Mouse (Mus musculus) hindbrain, embryonic 13.5 days (tissue): ENCODE measurements around the gene Hdac5. TPM values are rescaled to one million over a fixed set of nuclear protein-coding genes. Genes with fewer than 3 reads are reported as not detected.

Source experiments
- ATAC-seq: fragments of 200-750 bp; cut with Nextera tagmentation; 2 replicates; pipeline ENCODE4 v1.8.0; 2017; ENCODE audit warnings: moderate TSS enrichment; ENCODE audit not compliant: low FRiP score
- H3K27ac ChIP-seq: fragments of 300-500 bp; sonication (generic); 2 replicates; pipeline ENCODE4 v1.5.1; 2015; ENCODE audit warnings: inconsistent platforms, mild to moderate bottlenecking, moderate library complexity
- H3K27me3 ChIP-seq: fragments of 300-500 bp; sonication (generic); 2 replicates; pipeline ENCODE4 v1.6.1; 2015; ENCODE audit warnings: mild to moderate bottlenecking, inconsistent platforms
- H3K36me3 ChIP-seq: fragments of 300-500 bp; sonication (generic); 2 replicates; pipeline ENCODE4 v1.6.1; 2015; ENCODE audit warnings: mild to moderate bottlenecking, inconsistent platforms
- H3K4me1 ChIP-seq: fragments of 300-500 bp; sonication (generic); replicated peaks from 2 replicates; pipeline ENCODE4 v1.6.1; 2015; ENCODE audit warnings: inconsistent platforms
- H3K4me2 ChIP-seq: fragments of 300-500 bp; sonication (generic); 2 replicates; pipeline ENCODE4 v1.6.1; 2015; ENCODE audit warnings: inconsistent platforms, mild to moderate bottlenecking, moderate library complexity
- H3K4me3 ChIP-seq: fragments of 300-500 bp; sonication (generic); 2 replicates; pipeline ENCODE4 v1.5.1; 2015; ENCODE audit warnings: mild to moderate bottlenecking, inconsistent platforms
- H3K9ac ChIP-seq: fragments of 300-500 bp; sonication (generic); 2 replicates; pipeline ENCODE4 v1.6.1; 2015; ENCODE audit warnings: mild to moderate bottlenecking, inconsistent platforms
- H3K9me3 ChIP-seq: fragments of 300-500 bp; sonication (generic); 2 replicates; pipeline ENCODE4 v1.6.1; 2016; ENCODE audit warnings: inconsistent platforms
- WGBS: fragments of 180-500 bp; shearing (Covaris S2); methylation state at CpG from one replicate; pipeline ENCODE4 v1.1.7; 2015; 5-methylcytosine and 5-hydroxymethylcytosine counted together
- polyA plus RNA-seq: library from polyadenylated mRNA; unstranded; fragments of >200 nt; fragmentation: Nextera tagmentation; extraction: Ambion mirVana; gene quantifications from 2 replicates; pipeline ENCODE4 v1.2.1, GENCODE M21; 2015

Gene Hdac5
- polyA plus RNA-seq, 1 experiment from 2014 or later: 85.4 TPM

DNA sequence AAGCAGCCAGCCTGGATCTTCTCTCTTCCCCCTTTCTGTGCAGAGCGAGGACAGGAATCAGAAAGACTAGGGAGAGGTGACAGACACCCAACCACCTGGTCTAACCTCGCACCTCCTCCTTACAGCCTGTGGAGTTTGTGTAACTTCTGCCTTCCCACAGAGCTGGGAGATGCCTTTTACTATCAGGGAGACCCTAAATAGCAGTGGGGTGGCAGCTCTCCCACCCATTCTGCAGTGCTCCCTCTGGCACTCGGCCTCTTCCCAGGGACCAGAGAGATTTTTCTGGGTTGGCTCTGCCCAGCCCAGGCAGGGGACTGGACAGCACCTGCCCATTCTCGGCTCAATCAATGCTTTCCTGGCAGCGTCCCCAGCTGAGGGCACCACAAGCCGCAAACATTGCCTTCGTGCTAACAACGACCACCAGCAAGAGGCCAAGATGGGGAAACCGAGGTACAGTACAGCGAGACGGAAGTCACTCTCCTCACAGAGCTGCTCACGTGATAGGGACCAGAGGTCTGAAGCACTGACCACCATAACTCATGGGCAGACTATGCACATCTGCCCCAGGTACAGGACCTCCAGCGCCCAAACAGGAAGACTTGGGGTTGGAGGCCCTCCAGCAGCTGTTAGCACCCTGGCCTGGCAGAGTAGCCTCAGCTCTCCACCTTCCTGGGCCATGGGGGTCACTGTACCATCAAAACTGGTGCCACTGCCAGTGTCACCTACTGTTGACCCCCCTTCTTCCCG lies 10.5 kb downstream of the Hdac5 start:
- Histone ChIP-seq H3K36me3 (peaks cover 55% of the 10 kb centered on the region), H3K27ac (peak overlapping the region; percentile 89), H3K9me3 (no peaks in the 10 kb centered on the region), H3K4me1 (peaks cover 90% of the 10 kb centered on the region), H3K27me3 (no peaks in the 10 kb centered on the region), H3K4me2 (peak overlapping the region; percentile 53), H3K4me3 (no peak overlapping the region; the same call in 1 of the 2 replicates), H3K9ac (peak overlapping the region; percentile 67)
- no peak for ATAC-seq
- 69% methylated on average over 14 of the region's 14 CpGs for WGBS

- Histone ChIP-seq H3K36me3 (peaks cover 50% of the 10 kb centered on the region), H3K27me3 (no peaks in the 10 kb centered on the region), H3K9me3 (no peaks in the 10 kb centered on the region), H3K4me2 (peak overlapping the region; percentile 53), H3K27ac (peak overlapping the region; percentile 89), H3K4me3 (peak overlapping the region; percentile 27), H3K4me1 (peaks cover 90% of the 10 kb centered on the region), H3K9ac (peak overlapping the region; percentile 67)
- peak; percentile 75 for ATAC-seq
- WGBS: 1% methylated on average over 10 of the region's 10 CpGs
Measured at GRCm38 (mm10) chr11:102218783-102219182, 11.2 kb downstream of the Hdac5 start.

GRCm38 (mm10) chr11:102217876-102218430 lies 12.0 kb downstream of the Hdac5 start:
- WGBS: 80% methylated on average over 7 of the region's 7 CpGs

GRCm38 (mm10) chr11:102217396-102217795 lies 12.6 kb downstream of the Hdac5 start:
- no peaks in the 10 kb centered on the region for H3K27me3 ChIP-seq
- peaks cover 85% of the 10 kb centered on the region for H3K4me1 ChIP-seq
- H3K36me3 ChIP-seq: peaks cover 37% of the 10 kb centered on the region
- H3K9me3 ChIP-seq: no peaks in the 10 kb centered on the region
- peak overlapping the region; percentile 67; the same call in 1 of the 2 replicates for H3K9ac ChIP-seq
- WGBS: 85% methylated on average over 6 of the region's 6 CpGs
- H3K27ac ChIP-seq: no peak overlapping the region
- 0 out of 2 replicates have a peak overlapping the region, but pooled peaks have one; percentile 27 for H3K4me3 ChIP-seq
- ATAC-seq: no peak
- H3K4me2 ChIP-seq: peak overlapping the region; percentile 53; the same call in 1 of the 2 replicates

More at GRCm38 (mm10) chr11:102217876-102218430, 12.0 kb downstream of the Hdac5 start:
- no peak for ATAC-seq
- no peaks in the 10 kb centered on the region for H3K27me3 ChIP-seq
- H3K9me3 ChIP-seq: no peaks in the 10 kb centered on the region
- H3K4me1 ChIP-seq: peaks cover 87% of the 10 kb centered on the region
- peak overlapping the region; percentile 89 for H3K27ac ChIP-seq
- peak overlapping the region; percentile 67 for H3K9ac ChIP-seq
- H3K36me3 ChIP-seq: peaks cover 43% of the 10 kb centered on the region
- peak overlapping the region; percentile 53 for H3K4me2 ChIP-seq
- H3K4me3 ChIP-seq: peak overlapping the region; percentile 27

DNA sequence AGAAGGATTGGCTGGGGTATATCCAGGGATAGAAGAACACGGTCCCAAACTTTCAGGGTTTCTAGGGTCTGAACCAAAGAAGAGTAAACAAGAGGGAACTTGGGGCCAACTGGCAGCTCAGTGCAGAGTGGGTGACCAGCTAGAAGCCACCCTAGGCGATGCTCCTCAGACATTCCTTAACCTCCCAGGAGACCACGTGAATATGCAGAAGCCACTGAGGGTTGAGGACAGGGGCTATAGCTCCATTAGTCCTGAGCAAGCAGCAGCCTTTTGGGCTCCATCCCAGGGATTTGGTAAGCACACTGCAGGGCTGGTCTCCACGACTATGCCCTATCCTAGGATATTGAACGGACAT lies 13.1 kb downstream of the Hdac5 start:
- H3K4me2 ChIP-seq: peak overlapping the region; percentile 53; the same call in 1 of the 2 replicates
- peak overlapping the region; percentile 18; the same call in 1 of the 2 replicates for H3K27ac ChIP-seq

DNA sequence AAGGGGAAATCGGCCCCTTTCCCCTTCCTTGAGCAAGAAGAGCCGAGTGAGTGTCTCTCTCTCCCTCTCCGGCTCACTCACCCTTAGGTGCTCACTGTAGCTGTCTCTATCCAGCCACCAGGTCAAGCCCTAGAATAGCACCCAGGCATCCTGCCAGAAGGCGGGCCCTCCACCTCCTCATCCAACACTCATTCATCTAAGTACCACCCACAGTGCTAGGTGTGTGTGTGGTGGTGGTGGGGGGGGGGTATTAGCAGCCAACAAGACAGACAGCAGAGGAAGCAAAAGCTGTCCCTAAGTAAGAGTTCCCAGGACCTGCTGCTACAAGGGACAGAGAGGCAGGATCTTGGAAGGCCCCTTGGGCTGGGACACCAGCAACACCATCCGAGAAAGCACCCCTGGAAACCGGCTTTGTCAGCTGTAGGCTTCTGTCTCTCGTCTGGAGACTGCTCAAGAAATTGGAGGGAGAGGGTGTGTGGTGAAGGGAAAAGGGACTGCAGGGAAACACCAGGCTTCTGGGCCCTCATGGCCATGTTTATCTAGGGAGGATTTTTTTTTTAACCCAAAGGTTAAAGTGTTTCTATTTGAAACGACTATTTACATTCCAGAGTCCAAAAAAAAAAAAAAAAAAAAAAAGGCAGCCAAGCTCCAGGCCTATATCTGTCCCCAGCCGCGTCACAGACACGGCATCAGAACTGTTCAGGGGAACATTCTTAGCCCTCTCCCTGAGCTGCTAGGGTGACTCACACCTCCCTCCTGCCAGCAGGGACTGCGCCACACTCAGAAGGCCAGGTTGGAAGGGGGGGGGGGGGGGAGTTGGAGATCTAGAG lies 13.7 kb downstream of the Hdac5 start:
- WGBS: 49% methylated on average over 12 of the region's 12 CpGs

More for the DNA sequence above, 13.1 kb downstream of the Hdac5 start:
- no peaks in the 10 kb centered on the region for H3K27me3 ChIP-seq
- H3K4me1 ChIP-seq: peaks cover 85% of the 10 kb centered on the region
- ATAC-seq: no peak
- peaks cover 35% of the 10 kb centered on the region for H3K36me3 ChIP-seq
- WGBS: 53% methylated on average over 5 of the region's 5 CpGs
- peak overlapping the region; percentile 67; the same call in 1 of the 2 replicates for H3K9ac ChIP-seq
- no peak overlapping the region for H3K4me3 ChIP-seq
- H3K9me3 ChIP-seq: no peaks in the 10 kb centered on the region

DNA sequence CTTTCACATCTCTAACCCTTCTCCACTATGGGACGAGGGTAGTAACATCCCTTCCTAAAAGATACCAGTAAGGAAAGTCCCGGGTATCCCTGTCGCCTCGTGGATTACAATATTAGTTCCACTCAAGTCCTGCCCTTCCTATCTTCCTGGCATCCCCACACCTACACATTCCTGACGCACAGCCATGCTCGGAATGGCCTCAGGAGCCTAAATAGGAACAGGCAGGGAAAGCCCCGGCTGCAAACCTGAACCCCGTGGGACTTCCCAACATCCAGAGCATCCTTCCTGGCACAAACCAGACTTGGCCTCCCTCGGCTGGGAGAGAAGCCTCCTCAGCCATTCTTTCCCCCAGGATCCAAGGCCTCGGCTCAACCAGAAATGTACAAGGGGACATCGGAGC lies 14.5 kb downstream of the Hdac5 start:
- no peak overlapping the region for H3K4me3 ChIP-seq
- no peak for ATAC-seq
- no peak overlapping the region for H3K4me2 ChIP-seq
- 78% methylated on average over 11 of the region's 11 CpGs for WGBS
- peak overlapping the region; percentile 48; the same call in 1 of the 2 replicates for H3K27ac ChIP-seq
- peak overlapping the region; percentile 46; the same call in 1 of the 2 replicates for H3K9ac ChIP-seq
- peaks cover 90% of the 10 kb centered on the region for H3K4me1 ChIP-seq
- peaks cover 29% of the 10 kb centered on the region for H3K36me3 ChIP-seq
- no peaks in the 10 kb centered on the region for H3K9me3 ChIP-seq
- no peaks in the 10 kb centered on the region for H3K27me3 ChIP-seq

More for the DNA sequence above, 13.7 kb downstream of the Hdac5 start:
- Histone ChIP-seq H3K4me3 (no peak overlapping the region), H3K36me3 (peaks cover 35% of the 10 kb centered on the region), H3K27ac (peak overlapping the region; percentile 48), H3K27me3 (no peaks in the 10 kb centered on the region), H3K4me2 (0 out of 2 replicates have a peak overlapping the region, but pooled peaks have one; percentile 53), H3K4me1 (peaks cover 88% of the 10 kb centered on the region), H3K9ac (peak overlapping the region; percentile 46; the same call in 1 of the 2 replicates), H3K9me3 (no peaks in the 10 kb centered on the region)
- no peak for ATAC-seq

GRCm38 (mm10) chr11:102214430-102215156 lies 15.4 kb downstream of the Hdac5 start:
- Histone ChIP-seq H3K27ac (peak overlapping the region; percentile 44), H3K4me2 (no peak overlapping the region), H3K4me1 (peaks cover 89% of the 10 kb centered on the region), H3K4me3 (no peak overlapping the region), H3K9me3 (no peaks in the 10 kb centered on the region), H3K9ac (peak overlapping the region; percentile 35; the same call in 1 of the 2 replicates), H3K27me3 (no peaks in the 10 kb centered on the region), H3K36me3 (peaks cover 20% of the 10 kb centered on the region)
- 60% methylated on average over 10 of the region's 10 CpGs for WGBS
- no peak for ATAC-seq

DNA sequence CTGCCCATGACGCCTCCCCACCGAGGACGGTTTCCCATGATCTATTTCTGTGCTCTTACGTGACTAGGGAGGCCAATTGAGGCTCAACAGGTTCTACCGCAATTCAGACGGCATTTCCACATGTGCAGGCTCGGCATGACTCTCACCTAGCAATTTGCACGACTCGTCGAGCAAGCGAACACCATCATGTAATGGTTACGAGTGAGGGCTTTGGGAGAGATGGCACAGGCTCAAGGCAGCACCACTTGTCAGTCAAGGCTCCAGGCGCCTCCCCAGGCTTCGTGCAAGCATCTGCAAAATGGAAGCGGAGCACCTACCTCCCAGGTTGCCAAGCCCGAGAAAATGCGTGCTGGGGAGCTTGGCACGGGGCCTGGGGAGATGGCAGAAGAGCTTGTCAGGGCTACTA lies 18.0 kb downstream of the Hdac5 start:
- no peak for ATAC-seq
- H3K4me2 ChIP-seq: no peak overlapping the region
- no peak overlapping the region; the same call in 1 of the 2 replicates for H3K27ac ChIP-seq
- 63% methylated on average over 18 of the region's 18 CpGs for WGBS
- H3K9me3 ChIP-seq: no peaks in the 10 kb centered on the region
- H3K9ac ChIP-seq: no peak overlapping the region
- no peak overlapping the region for H3K4me3 ChIP-seq
- no peaks in the 10 kb centered on the region for H3K27me3 ChIP-seq
- H3K36me3 ChIP-seq: peaks cover 11% of the 10 kb centered on the region
- peaks cover 86% of the 10 kb centered on the region for H3K4me1 ChIP-seq

DNA sequence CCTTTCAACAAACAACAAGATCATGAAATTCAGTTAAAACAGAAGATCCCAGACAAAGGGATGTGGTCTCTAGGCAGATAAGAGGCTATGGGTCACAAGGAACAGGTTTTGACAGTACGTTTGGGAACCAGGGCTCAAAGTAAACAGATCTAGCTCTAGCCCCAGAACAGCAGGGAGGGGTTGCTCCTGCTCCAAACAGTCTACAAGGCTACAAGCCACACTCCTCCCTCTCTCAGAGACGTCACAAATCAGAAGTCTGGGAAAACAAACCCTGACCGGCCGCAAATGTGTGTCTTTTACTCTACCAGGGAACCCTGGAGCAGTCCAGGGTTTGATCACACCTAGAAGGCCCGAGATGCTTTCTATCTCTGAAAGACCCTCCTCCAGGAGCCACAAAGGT lies 19.0 kb downstream of the Hdac5 start:
- Histone ChIP-seq H3K4me3 (no peak overlapping the region), H3K27me3 (no peaks in the 10 kb centered on the region), H3K4me2 (no peak overlapping the region), H3K27ac (no peak overlapping the region), H3K36me3 (peaks cover 20% of the 10 kb centered on the region), H3K9ac (peak overlapping the region; percentile 30; the same call in 1 of the 2 replicates), H3K9me3 (no peaks in the 10 kb centered on the region), H3K4me1 (peaks cover 83% of the 10 kb centered on the region)
- 62% methylated on average over 5 of the region's 5 CpGs for WGBS
- ATAC-seq: no peak

DNA sequence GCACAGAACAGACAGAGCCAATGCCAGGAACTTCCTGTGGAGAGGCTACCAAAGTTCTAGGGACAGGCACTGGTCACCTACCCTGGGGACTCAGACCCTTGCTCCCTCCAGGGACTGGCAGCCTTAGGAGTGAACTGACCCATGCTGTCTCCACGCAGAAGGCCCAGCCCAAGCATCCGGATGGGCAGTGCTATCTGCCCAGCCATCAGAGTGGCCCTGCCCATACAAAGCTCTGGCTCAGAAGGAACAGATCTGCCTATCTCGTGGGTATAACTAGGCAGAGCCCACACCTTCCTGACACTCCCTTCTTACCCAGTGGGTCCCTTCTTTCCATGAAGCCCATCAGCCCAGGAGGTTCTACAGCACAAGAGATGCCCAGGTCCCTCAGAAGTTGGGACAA lies 19.8 kb downstream of the Hdac5 start:
- Histone ChIP-seq H3K9ac (no peak overlapping the region), H3K4me3 (no peak overlapping the region)
- no peak for ATAC-seq

More for the DNA sequence above, 19.8 kb downstream of the Hdac5 start:
- Histone ChIP-seq H3K27ac (no peak overlapping the region; the same call in 1 of the 2 replicates), H3K9me3 (no peaks in the 10 kb centered on the region), H3K4me2 (no peak overlapping the region), H3K4me1 (peaks cover 75% of the 10 kb centered on the region), H3K27me3 (no peaks in the 10 kb centered on the region), H3K36me3 (peaks cover 28% of the 10 kb centered on the region)
- WGBS: 75% methylated on average over 3 of the region's 3 CpGs
